Mouse (Mus musculus) A20 (cell line): Measurements from ENCODE around the gene Lctl.
A peak's percentile ranks its signal among the peaks of the same experiment; 100 is the strongest.
"Not testable (repeated sequence)": the region's sequence is repeated elsewhere in the genome, so short reads cannot be mapped to it uniquely, and the experiment has no call there.

Source experiments
- DNase-seq: peaks from one replicate; pipeline ENCODE4 v3.0.0-alpha.2; 2011; ENCODE audit warnings: low read depth, low spot score

Gene Lctl

DNA sequence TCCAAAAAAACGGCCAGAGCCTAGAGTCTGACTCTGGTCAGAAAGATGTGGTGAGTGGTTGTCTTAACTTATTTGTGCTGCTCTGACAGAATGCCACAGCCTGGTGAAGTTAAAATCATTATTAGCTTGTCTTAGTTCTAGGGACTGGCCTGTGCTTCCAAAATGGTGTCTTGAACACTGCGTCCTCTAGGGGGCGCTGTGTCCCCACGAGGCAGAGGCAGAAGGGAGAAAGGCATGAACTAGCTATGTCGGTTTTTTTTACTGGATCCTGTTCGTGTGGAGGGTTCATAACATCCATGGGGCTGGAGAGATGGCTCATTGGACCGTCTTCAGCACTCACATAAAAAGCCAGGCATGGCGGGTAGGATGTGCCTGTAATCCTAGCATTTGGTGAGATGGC lies 3.0 kb downstream of the Lctl start:
- peak; percentile 88 for DNase-seq

DNA sequence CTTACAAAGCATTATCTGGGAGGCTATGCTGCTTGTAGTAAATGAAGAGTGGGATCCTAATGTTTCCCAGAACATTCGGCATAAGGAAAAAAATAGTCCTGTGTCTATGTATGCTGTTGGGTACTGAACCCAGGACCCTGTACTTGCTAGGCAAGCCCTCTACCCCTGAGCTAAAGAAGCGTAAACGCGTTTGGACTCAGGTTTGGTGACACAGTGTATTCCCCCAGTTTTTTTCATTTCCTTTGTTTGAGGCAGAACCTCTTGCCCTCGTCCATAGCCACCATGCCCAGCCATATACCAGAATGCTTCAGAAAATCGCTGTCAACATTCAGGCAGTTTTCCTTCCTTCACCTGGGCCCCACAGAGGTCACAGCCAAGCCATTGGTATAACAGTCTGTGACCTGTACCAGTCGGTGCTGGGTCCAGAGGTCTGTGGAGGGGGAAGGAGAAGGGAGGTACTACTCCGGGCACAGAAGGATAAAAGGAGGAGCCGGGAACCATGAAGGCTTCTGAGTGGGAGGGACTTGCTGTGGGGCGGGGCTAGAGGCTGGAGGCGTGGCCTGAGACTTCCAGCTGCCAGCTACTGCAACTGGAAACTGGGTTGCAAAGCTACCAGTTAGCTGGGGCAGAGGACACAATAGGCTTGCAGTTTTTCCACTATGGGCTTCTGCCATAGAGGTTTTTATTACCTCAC lies 3.8 kb downstream of the Lctl start:
- DNase-seq, result peak; percentile 74

DNA sequence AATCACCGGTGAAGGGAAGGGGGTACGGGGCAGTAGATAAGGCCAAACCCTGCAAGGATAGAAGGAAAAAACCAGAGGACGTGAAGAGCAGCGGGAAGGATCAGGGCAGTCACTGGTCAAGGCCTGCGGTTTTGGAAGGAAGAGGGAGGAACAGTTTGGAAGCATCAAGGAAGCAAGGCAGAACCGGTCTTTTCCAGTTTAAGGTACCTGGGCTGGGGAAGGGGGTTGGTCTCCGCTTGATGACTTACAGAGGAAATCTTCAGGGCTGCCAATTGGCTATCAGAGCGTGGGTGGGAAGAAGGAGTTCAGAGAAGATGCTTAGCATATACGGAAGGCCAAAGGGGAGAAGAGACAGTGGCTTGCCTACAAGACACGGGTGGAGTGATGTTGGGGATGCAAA lies 5.7 kb downstream of the Lctl start:
- DNase-seq, result no peak

DNA sequence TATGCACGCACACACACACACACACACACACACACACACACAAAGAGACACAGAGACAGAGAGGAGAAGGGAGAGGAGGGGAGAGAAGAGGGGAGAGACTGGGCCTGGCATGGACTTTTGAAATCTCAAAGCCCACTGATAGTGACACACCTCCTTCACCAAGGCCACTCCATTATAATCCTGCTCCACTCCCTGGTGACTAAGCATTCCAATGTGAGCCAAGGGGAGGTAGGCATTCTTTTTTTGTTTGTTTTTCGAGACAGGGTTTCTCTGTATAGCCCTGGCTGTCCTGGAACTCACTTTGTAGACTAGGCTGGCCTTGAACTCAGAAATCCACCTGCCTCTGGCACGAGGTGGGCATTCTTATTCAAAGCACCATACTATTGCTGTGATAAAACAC lies 7.9 kb downstream of the Lctl start:
- not testable (repeated sequence) for DNase-seq

DNA sequence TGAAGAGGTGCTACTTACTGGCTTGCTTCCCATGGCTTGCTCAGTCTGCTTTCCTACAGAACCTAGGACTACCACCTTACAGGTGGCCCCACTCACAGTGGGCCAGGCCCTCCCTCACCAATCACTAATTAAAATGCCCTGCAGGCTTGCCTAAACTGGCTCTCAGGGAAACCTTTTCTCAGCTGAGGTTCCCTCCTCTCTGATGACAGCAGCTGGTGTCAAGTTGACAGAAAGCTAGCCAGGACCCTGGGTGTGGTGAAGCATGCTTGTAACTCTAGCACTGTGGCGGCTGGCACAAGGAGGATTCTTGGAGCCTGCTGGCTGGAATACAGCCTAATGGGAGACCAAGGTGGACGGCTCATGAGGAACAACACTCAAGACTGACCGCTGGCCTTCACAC lies 8.4 kb downstream of the Lctl start:
- no peak for DNase-seq

DNA sequence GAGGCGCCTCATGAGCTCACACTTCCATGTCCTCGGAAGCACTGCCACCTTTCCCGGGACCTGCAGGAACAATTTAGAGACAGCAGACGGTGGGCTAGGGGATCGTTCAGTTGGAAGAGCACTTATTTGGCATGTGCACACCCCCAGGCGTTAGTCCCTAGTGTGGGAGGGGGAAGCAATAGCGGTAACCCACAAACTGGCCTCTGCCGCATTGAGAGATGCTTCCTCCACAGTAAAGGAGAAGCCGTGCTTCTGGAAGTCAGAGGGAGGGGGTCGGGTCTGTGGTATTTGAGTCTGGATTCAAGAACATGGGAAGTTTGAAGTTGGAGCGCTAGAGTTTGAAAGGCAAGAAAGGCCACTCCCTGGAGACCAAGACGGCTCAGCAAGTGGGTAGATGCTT lies 9.2 kb downstream of the Lctl start:
- no peak for DNase-seq

DNA sequence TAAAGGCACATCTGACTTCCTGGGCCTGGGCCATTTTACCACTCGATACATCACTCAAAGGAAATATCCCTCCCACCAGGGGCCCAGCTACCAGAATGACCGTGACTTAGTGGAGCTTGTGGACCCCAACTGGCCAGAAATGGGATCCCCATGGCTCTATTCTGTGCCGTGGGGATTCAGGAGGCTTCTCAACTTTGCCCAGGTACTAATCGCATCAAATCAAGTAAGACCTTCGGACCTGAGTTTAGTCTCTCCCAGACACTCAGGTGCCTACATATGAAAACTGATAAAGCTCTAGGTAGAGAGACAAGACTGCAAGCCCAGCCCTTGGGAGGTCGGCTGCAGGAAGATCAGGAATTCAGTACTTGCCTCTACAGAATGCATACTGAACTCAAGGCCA lies 14.7 kb downstream of the Lctl start:
- DNase-seq, result no peak

DNA sequence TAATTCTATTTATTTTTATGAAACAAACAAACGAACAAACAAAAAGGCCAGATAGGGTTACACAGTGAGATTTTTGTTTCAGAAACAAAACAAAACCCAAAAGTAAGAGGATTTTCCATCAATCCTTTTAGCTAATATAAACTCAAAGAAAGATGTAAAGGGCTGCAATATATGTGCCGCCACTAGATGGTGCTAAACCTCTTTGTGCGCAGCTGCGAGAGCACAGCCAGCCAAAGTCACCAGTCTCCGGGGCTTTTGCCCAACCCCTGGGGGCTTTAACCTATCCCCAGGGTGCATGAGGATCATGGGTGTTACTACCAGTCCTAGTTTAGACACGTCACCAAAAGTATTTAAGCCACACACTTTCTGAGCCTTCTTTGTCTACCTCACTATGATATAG lies 21.9 kb downstream of the Lctl start:
- peak; percentile 58 for DNase-seq

DNA sequence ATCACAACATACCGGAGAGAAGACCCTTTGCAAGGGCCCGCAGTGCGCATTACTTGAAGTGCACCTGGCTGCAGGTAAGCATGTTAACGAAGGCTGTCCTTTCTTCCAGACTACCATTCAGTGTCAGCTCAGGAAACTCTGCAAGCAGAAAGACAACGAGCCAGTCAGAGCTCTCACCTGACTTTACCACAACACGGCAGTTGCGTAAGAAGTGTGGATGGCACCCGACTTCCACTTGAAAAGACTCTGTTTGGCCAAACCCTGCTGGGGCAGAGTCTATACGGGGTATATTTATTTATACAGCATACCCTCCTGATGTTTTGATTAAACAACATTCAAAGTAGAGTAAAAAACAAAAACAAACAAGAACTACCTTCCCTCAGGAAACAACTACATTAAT lies 22.9 kb downstream of the Lctl start:
- no peak for DNase-seq

DNA sequence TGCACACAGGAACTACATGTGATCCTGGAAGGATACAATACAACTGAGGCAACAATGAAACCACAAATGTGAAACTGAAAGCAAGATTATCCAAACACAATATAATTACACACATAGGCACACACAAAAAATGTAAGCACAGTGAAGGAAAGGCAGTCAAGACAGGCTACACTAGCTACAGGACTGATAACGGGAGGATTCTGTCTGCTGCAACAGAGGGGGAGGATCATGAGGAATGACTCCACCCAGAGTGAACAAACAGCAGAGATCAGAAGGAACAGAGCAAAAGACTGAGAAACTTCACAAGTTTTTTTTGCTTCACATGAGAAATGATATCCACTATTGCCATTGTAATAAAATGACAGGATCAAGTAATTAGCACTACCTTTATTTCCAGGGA lies 39.7 kb downstream of the Lctl start:
- DNase-seq, result no peak

DNA sequence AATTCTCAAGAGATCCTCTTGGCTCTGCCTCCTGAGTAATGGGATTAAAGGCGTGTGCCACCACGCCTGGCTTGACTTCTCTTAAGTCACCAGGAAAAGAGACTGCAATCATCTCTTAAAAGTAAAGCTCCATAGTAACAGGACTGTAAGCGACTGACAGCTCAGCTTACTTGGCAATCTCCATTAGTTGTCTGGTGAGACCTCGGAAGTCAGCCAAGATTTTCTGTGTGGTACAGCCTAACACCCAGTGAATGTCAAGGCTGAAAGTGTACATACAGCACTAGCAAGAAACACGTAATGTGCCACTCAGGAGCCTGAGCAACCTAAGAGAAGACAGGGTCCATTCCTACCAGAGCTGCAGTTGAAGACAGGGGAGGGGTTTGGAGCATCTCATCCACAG lies 43.5 kb downstream of the Lctl start:
- DNase-seq, result no peak

DNA sequence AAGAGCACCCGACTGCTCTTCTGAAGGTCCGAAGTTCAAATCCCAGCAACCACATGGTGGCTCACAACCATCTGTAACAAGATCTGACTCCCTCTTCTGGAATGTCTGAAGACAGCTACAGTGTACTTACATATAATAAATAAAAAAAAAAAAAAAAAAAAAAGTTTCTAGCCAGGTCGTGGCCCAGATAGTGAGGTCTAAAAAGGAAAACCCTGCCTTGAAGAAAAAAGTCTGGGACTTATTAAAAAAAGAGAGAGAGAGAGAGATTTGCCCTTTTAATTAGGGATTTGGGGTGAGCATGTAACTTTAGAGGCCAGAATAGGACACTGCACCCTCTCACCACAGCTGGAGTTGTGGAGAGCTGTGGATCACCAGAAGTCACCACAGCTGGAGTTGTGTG lies 53.0 kb downstream of the Lctl start:
- not testable (repeated sequence) for DNase-seq

DNA sequence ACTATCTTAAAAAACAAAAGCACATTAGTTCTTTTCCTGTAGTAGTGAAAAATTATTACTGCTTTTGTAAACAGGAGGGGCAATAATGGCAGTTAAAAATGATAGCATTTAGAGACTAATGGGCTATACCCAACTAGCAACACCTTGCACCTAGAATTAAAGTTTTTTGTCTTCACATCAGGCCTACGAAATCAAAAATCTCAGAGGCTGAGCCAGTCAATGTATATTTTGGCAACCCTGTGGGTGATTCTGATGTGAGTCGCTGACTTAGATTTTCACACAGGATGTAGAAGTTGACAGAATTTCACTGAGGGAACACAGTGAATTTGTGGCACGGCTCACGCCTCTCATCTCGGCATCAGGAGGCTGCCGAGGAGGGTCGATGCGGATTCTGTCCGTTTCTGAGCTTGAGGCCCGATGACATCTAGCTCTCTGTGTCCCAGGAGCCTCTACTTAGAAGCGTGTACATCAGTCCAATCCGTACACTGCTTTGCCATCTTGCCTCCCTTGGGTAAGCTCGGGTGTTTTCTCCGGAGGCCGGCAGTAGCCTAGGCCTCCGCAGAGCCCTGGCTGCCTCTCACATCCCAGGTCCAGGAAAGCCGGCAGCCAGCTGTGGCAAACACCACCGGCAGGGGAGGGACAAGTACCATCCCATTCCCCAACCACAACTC lies 55.3 kb downstream of the Lctl start:
- DNase-seq, result no peak

DNA sequence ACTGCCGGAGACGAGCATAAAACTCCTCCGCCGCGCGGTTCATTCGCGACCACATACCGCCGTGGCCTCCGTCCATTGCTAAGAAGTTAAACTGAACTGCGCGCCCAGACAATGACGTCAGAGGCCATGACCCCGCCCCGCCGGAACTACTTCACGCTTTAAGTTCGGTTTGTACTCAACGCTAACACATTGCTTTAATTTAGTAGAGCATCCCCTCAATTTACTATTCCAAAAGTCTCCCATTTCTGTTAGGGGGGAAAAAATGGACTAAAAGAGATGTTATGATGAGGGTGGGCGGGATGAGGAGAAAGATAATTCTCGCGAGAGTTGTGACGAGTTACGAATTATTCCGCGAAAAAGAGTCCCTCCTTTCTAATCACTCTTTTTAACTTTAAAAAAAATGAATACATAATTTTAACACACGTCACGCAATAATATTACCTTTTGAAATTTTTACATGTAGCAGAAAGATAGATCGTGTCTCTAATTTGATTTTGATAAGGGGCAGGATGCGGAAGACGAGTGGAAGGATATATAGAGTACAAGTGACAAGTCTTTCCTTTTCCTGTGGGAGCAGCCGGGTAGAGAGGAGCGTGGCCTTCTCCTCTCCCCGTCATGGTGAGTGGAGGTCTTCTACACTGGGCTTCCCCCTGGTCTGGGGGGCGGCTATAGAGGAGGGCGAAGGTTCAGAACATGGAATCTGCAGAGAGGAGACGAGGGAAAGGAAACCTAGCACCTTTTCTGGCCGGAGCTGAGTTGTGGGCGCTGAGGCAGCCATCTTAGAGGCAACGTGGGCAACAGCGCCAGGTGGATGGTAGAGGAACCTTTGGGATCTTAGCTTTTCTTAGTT lies 56.1 kb downstream of the Lctl start, which contains the start of the genes Zwilch and Rpl4:
TSS of gene Zwilch (minus strand) at position 289 of the 850 bp plus-strand sequence.
TSS of gene Rpl4 (plus strand) at position 560 of the 850 bp plus-strand sequence.
- peak; percentile 94 for DNase-seq

DNA sequence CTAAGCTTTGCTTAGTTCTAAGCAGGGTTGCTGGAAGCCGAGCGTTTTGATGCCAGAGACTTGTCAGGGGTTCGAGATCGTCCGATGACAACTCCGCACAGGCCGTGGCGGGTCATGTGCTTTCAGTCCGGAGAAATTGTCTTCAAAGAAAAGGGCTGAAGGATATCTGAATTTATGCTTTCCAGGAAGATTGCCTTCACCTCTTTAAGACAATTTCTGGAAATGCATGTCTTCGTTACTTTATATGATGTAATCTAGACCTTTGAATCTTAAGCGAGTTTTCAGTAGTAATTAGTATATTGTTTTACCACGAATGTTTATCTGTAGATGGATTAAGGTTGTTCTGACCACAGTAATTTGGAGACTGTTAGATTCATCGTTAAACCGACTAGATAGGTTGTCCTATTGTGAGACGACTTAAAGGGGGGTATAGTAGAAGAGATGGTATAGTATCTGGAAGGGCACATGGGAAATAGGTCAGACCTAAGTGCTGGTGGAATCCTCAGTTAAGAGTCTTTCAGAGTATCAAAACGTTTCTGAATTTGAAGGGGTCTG lies 56.8 kb downstream of the Lctl start:
- no peak for DNase-seq

DNA sequence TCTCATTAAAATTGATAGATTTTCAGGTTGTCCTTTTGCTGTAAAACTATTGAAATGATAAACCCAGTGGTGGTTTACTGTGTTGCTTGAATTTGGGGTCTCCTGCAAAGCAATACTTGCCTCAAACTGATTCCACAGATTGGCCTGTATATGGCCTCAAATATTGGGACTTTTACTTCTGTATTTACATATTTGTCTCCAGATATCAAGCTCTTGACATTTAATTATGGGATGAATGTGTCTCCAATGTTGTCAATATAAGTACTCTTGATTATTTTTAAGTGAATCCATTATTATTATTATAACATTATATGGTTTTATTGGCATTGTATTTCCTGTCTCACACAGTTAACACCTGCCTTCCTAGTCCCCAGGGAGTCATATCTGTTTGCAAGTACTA lies 57.4 kb downstream of the Lctl start:
- DNase-seq, result no peak

DNA sequence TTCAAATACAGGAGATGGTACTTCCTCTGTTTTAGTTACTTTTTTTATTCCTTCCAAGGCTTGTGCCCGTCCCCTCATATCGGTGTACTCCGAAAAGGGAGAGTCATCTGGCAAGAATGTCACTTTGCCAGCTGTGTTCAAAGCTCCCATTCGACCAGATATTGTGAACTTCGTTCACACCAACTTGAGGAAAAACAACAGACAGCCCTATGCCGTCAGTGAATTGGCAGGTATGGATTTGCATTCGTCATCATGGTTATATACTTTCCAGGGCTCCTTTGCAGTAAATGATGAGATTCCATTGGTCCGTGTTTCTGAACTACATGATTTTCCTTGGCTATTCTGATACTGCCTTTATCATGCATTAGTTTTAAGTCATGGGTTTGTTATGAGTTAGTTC lies 57.8 kb downstream of the Lctl start:
- DNase-seq, result no peak

DNA sequence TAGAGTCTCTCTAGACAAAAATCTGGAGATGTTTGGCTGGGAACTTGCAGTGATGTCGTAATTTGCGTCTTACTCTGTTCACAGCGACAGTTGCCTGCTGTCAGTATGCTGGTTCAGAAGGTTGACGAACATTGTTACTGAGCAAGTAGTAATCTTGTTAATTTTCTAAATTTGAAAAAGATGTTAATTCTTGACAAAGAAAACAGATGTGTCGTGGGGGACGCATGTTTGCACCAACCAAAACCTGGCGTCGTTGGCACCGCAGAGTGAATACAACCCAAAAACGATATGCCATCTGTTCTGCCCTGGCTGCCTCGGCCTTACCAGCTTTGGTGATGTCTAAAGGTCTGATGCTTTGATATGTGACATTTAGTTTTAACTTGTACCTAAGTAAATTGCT lies 58.4 kb downstream of the Lctl start:
- no peak for DNase-seq

DNA sequence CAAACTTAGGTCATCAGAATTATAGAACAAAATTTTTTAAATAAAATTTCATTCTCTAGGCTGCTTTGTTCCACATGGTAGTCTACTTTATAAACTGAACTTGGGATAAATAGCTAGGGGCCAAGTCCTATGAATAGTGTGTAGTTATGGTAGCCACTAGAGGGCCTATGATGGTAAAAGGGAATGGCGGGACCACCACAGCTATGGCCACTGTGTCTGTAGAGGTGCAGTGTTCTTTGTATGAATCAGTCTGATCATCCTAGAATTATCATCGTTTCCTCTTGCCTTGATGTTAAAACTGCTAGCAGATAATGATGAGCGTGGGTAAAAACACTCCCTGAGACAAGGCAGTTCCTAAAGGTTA lies 61.6 kb downstream of the Lctl start:
- no peak for DNase-seq

DNA sequence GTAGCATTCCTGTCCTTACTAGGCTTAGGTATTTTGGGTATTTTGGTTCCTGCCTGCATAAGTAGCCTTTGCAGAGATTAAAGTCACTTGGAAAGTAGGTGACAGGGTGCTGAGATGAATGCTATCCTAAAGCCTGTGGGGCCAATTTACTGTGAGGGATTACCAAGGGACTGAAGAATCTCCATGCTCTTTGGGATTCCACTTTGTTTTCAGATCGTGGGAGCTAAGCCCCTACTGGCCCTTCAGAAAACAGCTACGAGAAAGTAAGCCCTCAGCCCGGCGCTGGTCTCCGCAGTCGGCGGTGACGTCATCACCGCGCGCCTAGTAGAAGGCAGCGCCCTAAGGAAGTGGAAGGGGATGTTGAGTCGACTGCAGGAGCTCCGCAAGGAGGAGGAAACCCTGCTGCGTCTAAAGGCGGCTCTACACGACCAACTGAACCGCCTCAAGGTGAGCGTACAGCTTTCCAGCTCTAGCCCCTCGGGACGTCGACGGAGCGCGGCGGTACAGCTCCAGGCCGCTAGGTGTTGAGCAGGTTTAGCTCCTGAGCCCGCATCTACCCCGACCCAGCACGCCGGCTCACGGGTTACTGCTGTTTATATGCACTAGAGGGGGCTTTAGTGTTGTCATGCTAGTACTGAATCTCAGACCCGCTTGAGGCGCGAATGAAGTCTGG lies 62.2 kb downstream of the Lctl start, which contains the start of gene Snapc5:
TSS of gene Snapc5 (plus strand) at position 301 of the 673 bp plus-strand sequence.
- peak; percentile 90 for DNase-seq

DNA sequence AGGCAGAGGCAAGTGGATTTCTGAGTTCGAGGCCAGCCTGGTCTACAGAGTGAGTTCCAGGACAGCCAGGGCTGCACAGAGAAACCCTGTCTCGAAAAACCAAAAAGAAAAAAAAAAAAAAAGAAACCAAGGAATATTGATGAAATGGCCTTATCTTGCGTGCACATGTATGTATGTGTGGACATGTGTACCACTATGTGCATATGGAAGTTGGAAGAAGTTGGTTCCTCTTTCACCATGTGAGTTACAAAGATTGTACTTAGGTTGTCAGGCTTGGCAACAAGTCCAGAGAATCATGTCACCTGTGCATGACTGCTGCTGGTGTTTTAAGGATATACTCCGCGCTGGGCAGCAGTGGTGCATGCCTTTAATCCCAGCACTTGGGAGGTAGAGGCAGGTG lies 66.3 kb downstream of the Lctl start:
- DNase-seq, result not testable (repeated sequence)
